Mouse (Mus musculus) Patski (cell line): ENCODE measurements around the gene Adamts2. TPM values are rescaled to one million over a fixed set of nuclear protein-coding genes. Genes with fewer than 3 reads are reported as not detected.

Experiments
- ATAC-seq: fragments of 100-300 bp; one replicate; pipeline ENCODE4 v1.8.0; 2021
- CTCF ChIA-PET: fragments of 350-600 bp; sonication (Branson Sonifier 250); formaldehyde crosslinking; loops from one replicate; lab custom pipeline; 2022; ENCODE audit warnings: inconsistent platforms; lab: Charles Lee
- POLR2A ChIA-PET: fragments of 350-600 bp; sonication (Branson Sonifier 250); formaldehyde crosslinking; loops from one replicate; lab custom pipeline; 2022; ENCODE audit warnings: antibody characterized with exemption, inconsistent platforms; lab: Charles Lee
- DNase-seq: peaks from one replicate; pipeline ENCODE4 v3.0.0-alpha.2; 2011; ENCODE audit warnings: low read depth, low spot score
- H3K27me3 ChIP-seq: fragments of 371-371 bp; one replicate; pipeline ENCODE4 v1.5.1; 2021
- CTCF ChIP-seq: fragments of 100-300 bp; IDR thresholded peaks from one replicate; pipeline ENCODE4 v1.5.1; 2021
- in situ Hi-C: fragments of 300-500 bp; cut with MboI; formaldehyde crosslinking; loops from 3 replicates; pipeline ENCODE4 v1.11.1; 2018; ENCODE audit warnings: low pct_unique_long_range_greater_than_20kb, mixed read lengths
- polyA plus RNA-seq: library from polyadenylated mRNA; unstranded; gene quantifications from one replicate; pipeline ENCODE4 v1.2.3, GENCODE M21; 2021

Adamts2 gene
- polyA plus RNA-seq, 1 experiment from 2014 or later: 1.7 TPM

DNA sequence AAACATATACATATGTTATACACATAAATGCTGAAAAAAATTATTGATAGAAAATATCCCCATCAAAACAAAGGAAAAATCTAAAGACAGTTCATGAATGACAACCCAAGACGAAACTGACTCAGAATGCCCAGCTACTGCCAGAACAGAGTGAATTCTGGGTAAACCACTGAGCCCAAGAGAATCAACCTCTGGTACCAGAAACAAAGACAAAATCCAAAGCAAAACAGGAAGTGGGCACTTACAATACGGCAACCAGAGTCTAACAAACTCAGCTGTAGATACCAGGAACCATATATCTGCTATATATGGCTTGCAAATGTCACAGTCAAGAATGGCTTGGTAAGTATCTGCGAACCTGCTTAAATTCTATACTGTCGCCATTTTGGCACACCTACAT is 233.8 kb downstream of the Adamts2 start:
- no peak for TF ChIP-seq CTCF
- ATAC-seq (no peak), DNase-seq (no peak)
- H3K27me3 ChIP-seq: no peaks in the 10 kb centered on the region
- in situ Hi-C loops: no loop called here
- ChIA-PET POLR2A (no interaction called here), CTCF (interaction anchor here (0.9 kb wide), 1 partner anchor 11 kb away, joined by 3 read pairs; no protein-coding TSS in a partner anchor)

DNA sequence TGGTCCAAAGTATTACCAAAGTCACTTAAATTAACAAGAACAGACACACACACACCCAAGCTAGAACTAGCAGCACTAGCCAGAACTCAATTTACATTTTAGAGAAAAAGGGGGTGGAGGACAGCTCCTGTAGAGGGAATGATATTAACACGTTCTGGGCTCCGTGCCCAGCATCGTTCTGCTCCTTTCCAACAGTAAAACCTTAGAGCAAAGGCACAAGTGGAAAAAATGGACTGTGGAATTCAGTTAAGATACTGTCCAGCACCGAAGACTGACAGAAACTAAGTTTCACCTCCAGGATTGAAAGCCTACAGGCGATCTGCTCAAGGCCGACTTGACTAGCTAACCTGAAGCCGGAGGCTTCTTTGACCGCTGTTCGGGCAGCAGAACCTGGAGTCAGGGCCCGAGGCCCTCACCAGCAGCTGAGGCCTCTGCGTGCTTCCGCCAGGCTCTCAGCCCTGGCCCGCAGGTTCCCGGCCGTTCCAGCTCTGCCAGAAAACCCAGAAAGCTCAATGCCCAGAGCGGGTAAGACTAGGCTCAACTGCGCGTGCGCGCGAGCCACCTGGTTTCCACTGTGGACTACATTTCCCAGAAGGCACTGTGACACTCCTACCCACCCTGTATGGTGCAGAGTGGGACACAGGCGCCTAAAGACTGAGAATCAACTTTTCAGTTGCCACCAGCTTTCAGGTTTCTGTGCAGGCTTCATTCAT is 239.3 kb downstream of the Adamts2 start, which contains the start of gene Zfp879:
Gene Zfp879, minus strand, starts transcription at position 530 of the 713 bp plus-strand sequence.
- TF ChIP-seq CTCF: no peak
- ChIA-PET CTCF (no interaction called here), POLR2A (no interaction called here)
- in situ Hi-C loops: no loop called here
- DNase-seq (peak; percentile 27), ATAC-seq (peak; percentile 70)
- peaks cover 8% of the 10 kb centered on the region for H3K27me3 ChIP-seq

DNA sequence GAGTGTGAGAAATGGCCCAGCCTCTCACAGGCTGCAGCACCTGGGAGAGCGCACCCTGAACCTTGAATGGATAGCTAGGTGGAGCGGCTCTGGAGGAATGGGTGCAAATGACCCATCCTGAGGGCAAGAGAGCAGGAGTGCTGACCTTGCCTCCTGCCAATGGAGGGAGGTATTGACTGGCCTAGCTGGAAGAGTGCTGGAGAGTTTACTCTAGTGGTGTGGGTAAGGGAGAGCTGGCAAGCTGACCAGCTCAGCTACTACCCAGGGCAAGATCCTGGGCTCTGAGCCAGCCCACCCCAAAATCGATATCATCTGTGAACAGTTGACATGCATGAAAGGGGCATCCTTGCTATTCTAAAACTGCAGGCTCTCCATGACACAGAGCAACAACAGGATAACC is 244.1 kb downstream of the Adamts2 start:
- DNase-seq: no peak
- POLR2A ChIA-PET: no interaction called here
- CTCF ChIA-PET: no interaction called here
- ATAC-seq: no peak
- H3K27me3 ChIP-seq: peaks cover 41% of the 10 kb centered on the region
- TF ChIP-seq CTCF: no peak
- in situ Hi-C loops: no loop called here

DNA sequence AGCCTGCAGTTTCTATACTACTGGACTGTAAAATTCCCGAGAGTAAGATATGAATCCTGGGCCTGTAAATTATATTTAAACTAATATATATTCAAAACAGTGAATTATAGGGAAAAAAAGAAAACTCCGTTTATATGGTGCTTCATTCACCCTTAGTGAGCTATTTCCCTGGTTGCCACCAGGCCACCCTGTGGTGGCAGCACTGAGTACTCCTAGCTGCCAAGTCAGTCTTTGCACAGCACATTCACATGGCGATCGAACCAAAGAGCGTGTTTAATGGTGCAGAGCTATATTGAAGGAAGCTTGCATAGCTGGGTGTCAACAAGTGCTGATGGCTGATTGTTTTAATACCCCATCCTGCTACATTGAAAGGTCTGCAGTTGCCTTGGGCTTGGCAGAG is 245.2 kb downstream of the Adamts2 start:
- DNase-seq: no peak
- ATAC-seq: no peak
- no peak for TF ChIP-seq CTCF
- POLR2A ChIA-PET: no interaction called here
- CTCF ChIA-PET: interaction anchor here (0.6 kb wide), 1 partner anchor 11 kb away, joined by 3 read pairs; no protein-coding TSS in a partner anchor
- H3K27me3 ChIP-seq: peaks cover 50% of the 10 kb centered on the region
- in situ Hi-C loops: no loop called here

DNA sequence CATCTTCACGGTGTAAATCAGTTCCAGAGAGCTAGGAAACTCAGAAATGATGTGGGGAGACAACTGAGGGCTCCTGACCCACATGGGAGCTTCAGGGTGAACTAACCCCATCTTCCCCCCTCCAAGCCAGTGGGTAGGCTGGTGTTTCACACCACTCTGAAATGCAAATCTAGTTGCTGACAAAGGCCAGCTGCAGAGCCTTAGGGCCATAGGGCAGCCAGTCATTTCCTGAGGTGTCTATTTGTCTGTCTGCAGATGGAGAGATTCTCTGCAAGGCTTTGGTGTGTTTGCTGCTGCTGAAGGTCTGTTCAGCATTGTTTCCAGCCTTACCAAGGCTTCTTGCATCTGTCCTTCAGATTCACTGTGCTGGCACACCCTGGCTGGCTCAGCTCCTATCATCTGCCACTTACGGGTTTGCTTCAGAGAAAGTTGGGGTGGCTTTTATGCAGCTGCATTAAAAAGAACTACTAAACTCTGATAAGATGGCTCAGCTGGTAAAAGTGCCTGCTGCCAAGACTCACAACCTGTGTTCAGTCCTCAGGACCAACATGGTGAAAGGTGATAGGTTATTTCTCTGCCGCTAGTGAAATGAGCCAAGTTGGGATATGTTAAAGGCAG is 246.7 kb downstream of the Adamts2 start:
- ATAC-seq (no peak), DNase-seq (no peak)
- CTCF ChIA-PET: no interaction called here
- POLR2A ChIA-PET: no interaction called here
- no peak for TF ChIP-seq CTCF
- H3K27me3 ChIP-seq: peaks cover 49% of the 10 kb centered on the region
- in situ Hi-C loops: no loop called here

DNA sequence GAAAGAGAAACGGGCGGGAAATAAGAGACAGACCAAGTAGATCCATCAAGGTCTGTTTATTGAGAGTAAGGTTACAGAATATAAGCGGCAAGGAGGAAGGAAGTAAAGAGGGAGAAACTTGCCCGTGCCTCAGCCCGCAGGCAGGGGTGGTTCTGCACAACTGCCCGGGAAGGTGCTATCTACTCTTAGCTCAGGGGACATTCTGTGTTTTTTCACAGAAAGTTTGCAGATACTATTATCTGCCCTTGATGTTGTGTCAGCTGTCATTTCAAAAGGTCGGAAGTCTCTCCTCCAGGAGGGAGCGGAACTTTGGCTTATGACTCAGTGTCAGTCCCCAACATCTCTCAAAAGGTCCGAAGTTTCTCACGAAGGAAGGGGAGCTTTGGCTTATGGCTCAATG is 247.4 kb downstream of the Adamts2 start:
- peaks cover 55% of the 10 kb centered on the region for H3K27me3 ChIP-seq
- TF ChIP-seq CTCF: no peak
- ChIA-PET POLR2A (no interaction called here), CTCF (interaction anchor here (1.3 kb wide), 1 partner anchor 60 kb away, joined by 3 read pairs; no protein-coding TSS in a partner anchor)
- no peak for ATAC-seq
- in situ Hi-C loops: no loop called here
- DNase-seq: no peak

DNA sequence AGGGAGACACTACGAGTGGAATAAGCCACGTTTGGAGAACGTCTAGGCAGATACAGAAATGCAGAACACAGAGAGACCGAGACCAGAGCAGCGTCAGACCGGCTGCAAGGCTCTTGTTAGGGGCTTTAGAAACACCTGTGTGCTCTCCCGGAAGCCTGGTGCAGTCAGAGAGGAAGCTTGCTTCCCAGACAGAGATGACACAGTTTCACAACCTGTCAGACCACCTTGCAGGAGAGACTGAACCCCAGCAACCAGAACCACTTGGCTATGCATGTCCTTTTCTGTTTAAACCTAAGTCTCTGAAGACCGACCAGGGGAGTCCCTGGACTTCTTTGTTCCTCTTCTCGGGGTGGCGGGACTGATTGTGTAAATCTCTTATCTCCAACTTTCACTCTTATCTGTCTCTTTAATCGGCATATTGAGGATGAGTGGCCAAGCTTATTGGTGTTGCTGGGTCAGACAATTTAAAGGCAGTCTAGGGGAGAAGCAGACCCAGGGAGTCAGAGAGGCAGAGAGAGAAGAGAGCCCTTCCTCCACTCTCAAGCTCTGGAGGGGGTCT is 248.4 kb downstream of the Adamts2 start, which contains the start of gene Grm6:
Gene Grm6, plus strand, starts transcription at position 509 of the 559 bp plus-strand sequence.
- DNase-seq (no peak), ATAC-seq (no peak)
- peaks cover 62% of the 10 kb centered on the region for H3K27me3 ChIP-seq
- CTCF ChIA-PET: interaction anchor here (1.3 kb wide), 1 partner anchor 59 kb away, joined by 3 read pairs; no protein-coding TSS in a partner anchor
- POLR2A ChIA-PET: no interaction called here
- TF ChIP-seq CTCF: no peak
- in situ Hi-C loops: no loop called here

DNA sequence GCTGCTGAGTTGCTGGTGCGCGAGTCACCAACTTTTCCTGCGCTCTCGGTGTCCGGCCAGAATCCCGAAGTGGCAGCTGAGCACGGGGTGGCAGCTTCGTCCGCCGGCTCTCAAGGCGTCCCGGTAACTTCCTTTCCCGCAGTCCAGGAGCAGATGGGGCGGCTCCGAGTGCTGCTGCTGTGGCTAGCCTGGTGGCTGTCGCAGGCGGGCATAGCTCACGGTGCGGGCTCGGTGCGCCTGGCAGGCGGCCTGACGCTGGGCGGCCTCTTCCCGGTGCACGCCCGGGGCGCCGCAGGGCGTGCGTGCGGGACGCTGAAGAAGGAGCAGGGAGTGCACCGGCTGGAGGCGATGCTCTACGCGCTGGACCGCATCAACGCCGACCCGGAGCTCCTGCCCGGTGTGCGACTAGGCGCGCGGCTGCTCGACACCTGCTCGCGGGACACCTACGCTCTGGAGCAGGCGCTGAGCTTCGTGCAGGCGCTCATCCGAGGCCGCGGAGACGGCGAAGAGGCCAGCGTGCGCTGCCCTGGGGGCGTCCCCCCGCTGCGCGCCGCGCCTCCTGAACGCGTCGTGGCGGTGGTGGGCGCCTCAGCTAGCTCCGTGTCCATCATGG is 249.2 kb downstream of the Adamts2 start:
- CTCF ChIA-PET: no interaction called here
- ATAC-seq (peak; percentile 31), DNase-seq (no peak)
- H3K27me3 ChIP-seq: peaks cover 62% of the 10 kb centered on the region
- in situ Hi-C loops: no loop called here
- POLR2A ChIA-PET: no interaction called here
- TF ChIP-seq CTCF: no peak

Other genes starting within 250 kb of the Adamts2 start
- not detected for gene Cby3, start 247.6 kb upstream of the Adamts2 start, polyA plus RNA-seq
- gene Hnrnph1, start 225.1 kb upstream of the Adamts2 start, polyA plus RNA-seq: 503 TPM
- gene Rufy1, start 171.0 kb upstream of the Adamts2 start, polyA plus RNA-seq: 35.8 TPM
- gene Zfp354c, start 225.6 kb downstream of the Adamts2 start, polyA plus RNA-seq: 21.1 TPM
- gene Zfp879, start 239.5 kb downstream of the Adamts2 start, polyA plus RNA-seq: 4.0 TPM
- gene Grm6, start 248.6 kb downstream of the Adamts2 start, polyA plus RNA-seq: not detected